Mouse (Mus musculus): Measurements from ENCODE around the gene Fam24b. TPM values are rescaled to one million over a fixed set of nuclear protein-coding genes. Genes with fewer than 3 reads are reported as not detected.

Gene Fam24b
- not detected in 2 replicates for polyA plus RNA-seq (2015; fragmentation: Nextera tagmentation; extraction: Ambion mirVana)

GRCm38 (mm10) chr7:131329416-131329815 lies at the start of gene Fam24b:
TSS of gene Fam24b (minus strand) at chr7:131329516.
- Histone ChIP-seq H3K4me2 (replicated peaks) (no peak within 1 kb of the TSS), H3K4me1 (no peaks in the 10 kb centered on the region), H3K27me3 (no peaks in the 10 kb centered on the region), H3K36me3 (no peaks in the 10 kb centered on the region), H3K27ac (replicated peaks) (no peak within 1 kb of the TSS), H3K4me3 (no peak within 1 kb of the TSS), H3K9me3 (no peaks in the 10 kb centered on the region), H3K9ac (replicated peaks) (no peak within 1 kb of the TSS)
- WGBS, result 92% methylated on average over 5 of the region's 5 CpGs
- no peak for ATAC-seq (replicated peaks)

GRCm38 (mm10) chr7:131371880-131372651 lies 42.8 kb upstream of the Fam24b start:
- H3K36me3 ChIP-seq, result no peaks in the 10 kb centered on the region
- peaks cover 7% of the 10 kb centered on the region; the same call in 1 of the 2 replicates for H3K4me1 ChIP-seq
- H3K27me3 ChIP-seq, result no peaks in the 10 kb centered on the region; the same call in 1 of the 2 replicates
- peak overlapping the region; percentile 78 for H3K4me3 ChIP-seq
- H3K9me3 ChIP-seq, result no peaks in the 10 kb centered on the region
- H3K4me2 ChIP-seq (replicated peaks), result peak overlapping the region; percentile 69
- H3K9ac ChIP-seq (replicated peaks), result peak overlapping the region; percentile 94
- WGBS, result 74% methylated on average over 9 of the region's 9 CpGs
- ATAC-seq (replicated peaks), result no peak
- no peak overlapping the region for H3K27ac ChIP-seq (replicated peaks)

DNA sequence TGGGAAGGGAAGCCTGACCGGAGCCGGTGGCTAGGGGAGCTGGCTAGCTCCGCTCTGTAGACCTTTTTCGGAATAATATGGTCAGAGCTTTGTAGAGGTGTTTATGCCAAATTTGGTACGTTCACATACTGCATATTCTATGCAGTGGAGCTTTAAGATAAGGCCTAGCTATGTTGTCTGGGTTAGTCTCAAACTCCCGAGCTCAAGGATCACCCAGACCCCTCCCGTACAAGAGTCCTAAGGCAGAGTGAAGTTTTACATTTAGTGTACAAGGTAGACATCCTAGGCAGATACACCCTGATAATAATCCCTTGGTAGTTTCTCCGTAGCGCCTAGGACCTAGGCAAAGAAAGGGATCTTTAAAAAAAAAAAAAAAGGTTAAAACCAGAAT lies 42.1 kb upstream of the Fam24b start:
- Histone ChIP-seq H3K9me3 (no peaks in the 10 kb centered on the region), H3K27me3 (no peaks in the 10 kb centered on the region; the same call in 1 of the 2 replicates), H3K36me3 (no peaks in the 10 kb centered on the region), H3K4me2 (replicated peaks) (peak overlapping the region; percentile 69), H3K4me1 (peaks cover 7% of the 10 kb centered on the region; the same call in 1 of the 2 replicates), H3K27ac (replicated peaks) (peak overlapping the region; percentile 84), H3K9ac (replicated peaks) (peak overlapping the region; percentile 94), H3K4me3 (peak overlapping the region; percentile 78)
- no peak for ATAC-seq (replicated peaks)
- WGBS, result 6% methylated on average over 9 of the region's 9 CpGs

- H3K9me3 ChIP-seq, result no peaks in the 10 kb centered on the region
Observed at GRCm38 (mm10) chr7:131370648-131371469, 41.5 kb upstream of the Fam24b start, which contains the start of gene Pstk. TSS of gene Pstk (plus strand) at chr7:131371141.

DNA sequence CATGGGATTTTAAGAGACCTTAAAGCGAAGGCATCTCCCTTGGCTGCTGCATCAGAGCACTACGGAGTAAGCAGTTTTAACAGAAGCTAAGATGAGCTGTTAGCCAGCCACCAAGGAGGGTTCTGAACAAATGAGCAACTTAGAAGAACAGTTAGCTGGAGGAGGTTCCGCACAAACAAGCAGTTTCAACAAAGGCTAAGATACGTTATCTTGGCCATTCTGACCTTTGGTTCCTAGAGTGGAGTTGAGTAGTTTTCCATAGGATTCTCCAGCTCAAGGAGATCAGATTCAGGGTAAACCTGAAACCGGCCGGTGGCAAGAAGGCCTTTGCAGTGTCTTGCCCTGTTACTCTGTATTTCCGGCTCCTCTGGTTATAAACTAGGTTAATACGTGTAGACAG lies 34.8 kb upstream of the Fam24b start:
- Histone ChIP-seq H3K9me3 (no peaks in the 10 kb centered on the region), H3K4me1 (peaks cover 18% of the 10 kb centered on the region), H3K27me3 (no peaks in the 10 kb centered on the region; the same call in 1 of the 2 replicates), H3K4me2 (replicated peaks) (no peak overlapping the region), H3K27ac (replicated peaks) (no peak overlapping the region), H3K9ac (replicated peaks) (no peak overlapping the region), H3K4me3 (no peak overlapping the region), H3K36me3 (0 out of 2 replicates have a peak, but pooled peaks cover under 1% of the 10 kb centered on the region)
- no peak for ATAC-seq (replicated peaks)
- WGBS, result 95% methylated on average over 8 of the region's 8 CpGs

More at GRCm38 (mm10) chr7:131370648-131371469, 41.5 kb upstream of the Fam24b start, which contains the start of gene Pstk:
- H3K4me2 ChIP-seq (replicated peaks), result peak within 1 kb of the TSS; percentile 69
- no peaks in the 10 kb centered on the region for H3K36me3 ChIP-seq
- peak within 1 kb of the TSS; percentile 78 for H3K4me3 ChIP-seq
- 5% methylated on average over 47 of the region's 47 CpGs for WGBS
- H3K4me1 ChIP-seq, result peaks cover 7% of the 10 kb centered on the region; the same call in 1 of the 2 replicates
- ATAC-seq (replicated peaks), result peak; percentile 92
- peak within 1 kb of the TSS; percentile 94 for H3K9ac ChIP-seq (replicated peaks)
- H3K27ac ChIP-seq (replicated peaks), result peak within 1 kb of the TSS; percentile 84
- no peaks in the 10 kb centered on the region; the same call in 1 of the 2 replicates for H3K27me3 ChIP-seq

DNA sequence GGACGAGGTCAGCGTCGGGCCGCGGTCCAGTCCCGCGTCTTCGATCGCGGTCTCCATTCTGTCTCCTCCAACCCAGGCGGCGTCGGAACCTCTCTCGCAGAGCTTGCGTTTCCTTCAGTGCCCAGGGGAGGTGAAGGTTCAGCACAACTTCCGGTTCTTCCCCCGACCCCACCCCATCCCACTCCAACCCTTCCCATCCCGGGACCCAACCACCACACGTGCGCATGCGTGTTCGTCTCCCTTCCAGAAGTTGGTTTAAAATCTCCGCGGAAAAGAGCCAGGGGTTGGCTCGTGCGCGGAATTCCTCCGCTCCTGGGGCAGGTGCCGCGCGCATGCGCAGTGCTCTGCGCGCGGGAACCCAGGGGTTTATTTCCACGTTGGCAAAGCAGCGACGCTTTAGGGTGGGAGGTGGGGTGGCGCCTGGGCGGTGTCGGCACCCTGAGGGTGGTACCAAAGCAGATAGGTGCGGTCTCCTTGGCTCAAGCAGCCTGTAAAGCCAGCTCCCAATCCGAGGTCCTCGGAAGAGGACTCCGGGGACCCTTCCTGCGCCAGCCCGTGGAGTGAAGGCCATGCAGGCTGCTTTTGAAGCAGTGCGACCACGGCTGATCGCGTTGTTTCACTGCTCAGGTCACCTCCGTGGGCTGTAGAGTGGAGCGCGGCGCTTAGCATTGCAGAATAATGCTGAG lies 33.4 kb upstream of the Fam24b start, which contains the start of gene 2310057M21Rik:
Gene 2310057M21Rik (minus strand): TSS at position 145 of the 686 bp plus-strand sequence.
- Histone ChIP-seq H3K9ac (replicated peaks) (peak within 1 kb of the TSS; percentile 88), H3K4me2 (replicated peaks) (peak within 1 kb of the TSS; percentile 91), H3K27me3 (no peaks in the 10 kb centered on the region; the same call in 1 of the 2 replicates), H3K27ac (replicated peaks) (peak within 1 kb of the TSS; percentile 87), H3K4me3 (peak within 1 kb of the TSS; percentile 96), H3K4me1 (peaks cover 18% of the 10 kb centered on the region), H3K36me3 (peaks cover 5% of the 10 kb centered on the region; the same call in 1 of the 2 replicates), H3K9me3 (no peaks in the 10 kb centered on the region)
- ATAC-seq (replicated peaks), result peak; percentile 98
- WGBS, result under 1% methylated on average over 55 of the region's 55 CpGs

DNA sequence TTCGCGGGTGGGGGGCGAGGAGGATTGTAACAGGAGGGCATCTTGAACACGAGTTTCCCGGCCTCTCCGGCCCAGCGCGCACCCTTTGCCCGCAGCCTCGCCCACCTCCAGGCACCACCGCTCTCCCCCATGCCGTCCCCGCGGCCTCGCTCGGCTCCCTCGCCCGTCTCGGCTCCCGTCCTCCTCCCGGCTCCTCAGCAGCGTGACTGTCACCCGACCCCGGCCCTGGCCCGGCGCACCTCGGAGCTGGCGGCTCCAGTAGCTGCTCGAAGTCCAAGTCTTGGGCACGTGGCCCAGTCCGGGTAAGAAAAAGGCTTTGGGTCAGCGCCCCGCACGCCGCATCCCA lies 32.9 kb upstream of the Fam24b start:
- peak overlapping the region; percentile 91 for H3K4me2 ChIP-seq (replicated peaks)
- WGBS, result under 1% methylated on average over 35 of the region's 35 CpGs
- H3K36me3 ChIP-seq, result peaks cover 9% of the 10 kb centered on the region
- H3K9ac ChIP-seq (replicated peaks), result peak overlapping the region; percentile 88
- no peaks in the 10 kb centered on the region for H3K9me3 ChIP-seq
- ATAC-seq (replicated peaks), result peak; percentile 89
- no peaks in the 10 kb centered on the region; the same call in 1 of the 2 replicates for H3K27me3 ChIP-seq
- H3K27ac ChIP-seq (replicated peaks), result peak overlapping the region; percentile 87
- peaks cover 18% of the 10 kb centered on the region for H3K4me1 ChIP-seq
- H3K4me3 ChIP-seq, result peak overlapping the region; percentile 96

- no peak overlapping the region for H3K4me3 ChIP-seq
- 97% methylated on average over 13 of the region's 13 CpGs for WGBS
- H3K27ac ChIP-seq (replicated peaks), result no peak overlapping the region
- no peak overlapping the region for H3K9ac ChIP-seq (replicated peaks)
- H3K4me1 ChIP-seq, result peaks cover 3% of the 10 kb centered on the region
- H3K4me2 ChIP-seq (replicated peaks), result no peak overlapping the region
- no peaks in the 10 kb centered on the region for H3K9me3 ChIP-seq
- no peaks in the 10 kb centered on the region for H3K27me3 ChIP-seq
- peaks cover 38% of the 10 kb centered on the region for H3K36me3 ChIP-seq
- ATAC-seq (replicated peaks), result no peak
Observed at GRCm38 (mm10) chr7:131356105-131356504, 26.8 kb upstream of the Fam24b start.

- H3K4me3 ChIP-seq, result no peak overlapping the region
- H3K27me3 ChIP-seq, result no peaks in the 10 kb centered on the region
- no peak overlapping the region for H3K4me2 ChIP-seq (replicated peaks)
- peaks cover 6% of the 10 kb centered on the region; the same call in 1 of the 2 replicates for H3K4me1 ChIP-seq
- no peaks in the 10 kb centered on the region for H3K9me3 ChIP-seq
- ATAC-seq (replicated peaks), result 0 out of 2 replicates have a peak, but pooled peaks have one; percentile 38
- no peak overlapping the region for H3K9ac ChIP-seq (replicated peaks)
- WGBS, result 59% methylated on average over 7 of the region's 7 CpGs
- peaks cover 38% of the 10 kb centered on the region for H3K36me3 ChIP-seq
- peak overlapping the region; percentile 23 for H3K27ac ChIP-seq (replicated peaks)
Observed at GRCm38 (mm10) chr7:131345856-131346541, 16.7 kb upstream of the Fam24b start.

DNA sequence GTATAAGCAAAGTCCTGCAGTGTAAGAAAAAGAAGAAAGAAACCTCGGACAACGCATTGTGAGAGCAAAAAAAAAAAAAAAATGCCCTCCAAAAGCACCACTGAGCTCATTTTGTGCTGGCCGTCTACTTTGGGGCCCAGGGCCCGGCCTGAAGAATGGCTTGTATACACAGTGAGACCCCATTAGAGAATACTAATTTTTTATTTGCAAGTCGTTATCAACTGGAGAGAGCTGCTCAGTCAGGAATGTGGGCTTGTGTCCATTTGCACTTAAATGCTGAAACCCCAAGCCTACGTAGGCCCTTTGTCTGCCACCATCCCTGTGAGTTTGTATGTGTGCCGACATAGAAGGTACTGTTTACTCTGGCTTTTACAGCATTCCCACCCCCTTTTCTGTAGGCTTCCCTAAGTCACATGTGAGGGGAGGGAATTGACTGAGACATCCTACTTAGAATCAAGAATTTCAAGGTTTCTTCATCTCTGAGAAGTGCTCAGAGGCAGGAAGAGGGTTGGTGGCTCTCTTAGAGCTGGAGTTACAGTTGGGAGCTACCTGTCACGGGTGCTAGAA lies 8.3 kb upstream of the Fam24b start:
- H3K9ac ChIP-seq (replicated peaks), result no peak overlapping the region
- ATAC-seq (replicated peaks), result no peak
- H3K9me3 ChIP-seq, result no peaks in the 10 kb centered on the region
- H3K27ac ChIP-seq (replicated peaks), result 0 out of 2 replicates have a peak overlapping the region, but pooled peaks have one; percentile 27
- H3K4me2 ChIP-seq (replicated peaks), result no peak overlapping the region
- peaks cover 20% of the 10 kb centered on the region for H3K36me3 ChIP-seq
- H3K27me3 ChIP-seq, result no peaks in the 10 kb centered on the region
- no peak overlapping the region for H3K4me3 ChIP-seq
- H3K4me1 ChIP-seq, result peaks cover 6% of the 10 kb centered on the region
- 19% methylated on average over 8 of the region's 8 CpGs for WGBS

GRCm38 (mm10) chr7:131333564-131333963 lies 4.2 kb upstream of the Fam24b start, which contains the start of gene Fam24a:
TSS of gene Fam24a (plus strand) at chr7:131333864.
- no peak for ATAC-seq (replicated peaks)

More at GRCm38 (mm10) chr7:131333564-131333963, 4.2 kb upstream of the Fam24b start, which contains the start of gene Fam24a:
- H3K36me3 ChIP-seq, result no peaks in the 10 kb centered on the region
- H3K4me1 ChIP-seq, result peaks cover 6% of the 10 kb centered on the region
- WGBS, result 47% methylated on average over 1 of the region's 1 CpGs
- no peak within 1 kb of the TSS for H3K4me2 ChIP-seq (replicated peaks)
- no peaks in the 10 kb centered on the region for H3K9me3 ChIP-seq
- no peak within 1 kb of the TSS for H3K27ac ChIP-seq (replicated peaks)
- no peak within 1 kb of the TSS for H3K9ac ChIP-seq (replicated peaks)
- no peaks in the 10 kb centered on the region for H3K27me3 ChIP-seq
- H3K4me3 ChIP-seq, result no peak within 1 kb of the TSS
